Mouse (Mus musculus) ovary, adult 18-20 months (tissue): ENCODE data around the gene Yipf2.
"Not testable (repeated sequence)": the region's sequence is repeated elsewhere in the genome, so short reads cannot be mapped to it uniquely, and the experiment has no call there.

Experiments used
- DNase-seq: peaks from one replicate; pipeline ENCODE4 v3.0.0; 2022; ENCODE audit warnings: low spot score, mixed read lengths

Yipf2 gene

GRCm38 (mm10) chr9:21557556-21557955 lies 35.1 kb downstream of the Yipf2 start:
- DNase-seq = no peak

DNA sequence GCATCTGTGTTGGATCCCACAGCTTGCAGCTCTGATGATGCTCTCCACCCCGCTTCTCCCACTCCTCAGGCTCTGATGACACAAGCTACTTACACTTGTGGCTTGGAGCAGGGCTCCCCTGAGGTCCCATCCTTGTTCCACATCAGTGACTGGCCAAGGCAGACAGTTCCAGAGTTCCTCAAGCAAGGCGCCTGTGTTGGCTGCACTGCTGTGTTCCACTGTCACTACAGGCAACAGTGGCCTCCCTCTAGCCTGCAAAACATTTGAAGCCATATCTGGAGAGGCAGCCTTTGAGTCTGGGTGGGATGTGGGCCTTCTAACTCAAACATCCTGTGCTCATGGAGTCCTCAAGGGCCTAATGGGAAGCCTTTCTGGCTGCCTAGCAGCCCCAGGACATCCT lies 35.6 kb downstream of the Yipf2 start:
- no peak for DNase-seq

GRCm38 (mm10) chr9:21555198-21555742 lies 37.4 kb downstream of the Yipf2 start:
- DNase-seq = no peak

DNA sequence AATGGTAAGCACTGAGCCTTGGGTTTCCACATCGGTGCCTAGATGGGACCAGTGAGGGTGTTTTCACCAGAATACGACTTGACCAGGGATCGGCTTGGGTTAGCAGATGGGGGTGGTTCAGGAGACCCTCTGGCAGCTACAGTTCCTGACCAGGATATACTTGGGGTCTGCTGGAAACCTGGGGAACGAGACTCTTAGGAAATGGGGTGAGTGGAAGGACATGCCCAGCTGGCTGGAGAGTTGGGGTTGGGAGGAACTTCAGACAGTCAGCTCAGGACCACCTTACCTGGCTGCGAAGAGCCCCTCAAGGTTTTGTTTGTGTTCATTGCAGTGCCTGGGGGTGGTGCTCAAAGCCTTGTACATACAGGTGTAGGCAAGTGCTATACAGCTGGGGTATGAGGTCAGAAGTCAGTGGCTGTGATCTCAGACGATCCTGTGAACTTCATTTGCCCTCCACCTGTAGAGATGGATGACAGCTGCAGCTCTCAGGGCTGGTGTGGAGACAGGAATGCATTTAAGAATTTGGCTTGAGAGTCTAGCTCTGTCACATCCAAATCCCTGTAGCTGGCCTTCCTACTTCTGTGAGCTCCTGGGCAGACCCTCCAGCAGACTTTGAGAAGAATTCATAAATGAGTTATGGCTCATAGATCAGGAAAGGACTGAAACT lies 38.9 kb downstream of the Yipf2 start:
- no peak for DNase-seq

GRCm38 (mm10) chr9:21551049-21551448 lies 41.6 kb downstream of the Yipf2 start:
- no peak for DNase-seq

GRCm38 (mm10) chr9:21547075-21547941 lies 45.3 kb downstream of the Yipf2 start:
- DNase-seq = peak; percentile 49

- DNase-seq = no peak
Observed at GRCm38 (mm10) chr9:21546789-21547074, 45.9 kb downstream of the Yipf2 start, which contains the start of gene Carm1. TSS of gene Carm1 (plus strand) at chr9:21546894.

DNA sequence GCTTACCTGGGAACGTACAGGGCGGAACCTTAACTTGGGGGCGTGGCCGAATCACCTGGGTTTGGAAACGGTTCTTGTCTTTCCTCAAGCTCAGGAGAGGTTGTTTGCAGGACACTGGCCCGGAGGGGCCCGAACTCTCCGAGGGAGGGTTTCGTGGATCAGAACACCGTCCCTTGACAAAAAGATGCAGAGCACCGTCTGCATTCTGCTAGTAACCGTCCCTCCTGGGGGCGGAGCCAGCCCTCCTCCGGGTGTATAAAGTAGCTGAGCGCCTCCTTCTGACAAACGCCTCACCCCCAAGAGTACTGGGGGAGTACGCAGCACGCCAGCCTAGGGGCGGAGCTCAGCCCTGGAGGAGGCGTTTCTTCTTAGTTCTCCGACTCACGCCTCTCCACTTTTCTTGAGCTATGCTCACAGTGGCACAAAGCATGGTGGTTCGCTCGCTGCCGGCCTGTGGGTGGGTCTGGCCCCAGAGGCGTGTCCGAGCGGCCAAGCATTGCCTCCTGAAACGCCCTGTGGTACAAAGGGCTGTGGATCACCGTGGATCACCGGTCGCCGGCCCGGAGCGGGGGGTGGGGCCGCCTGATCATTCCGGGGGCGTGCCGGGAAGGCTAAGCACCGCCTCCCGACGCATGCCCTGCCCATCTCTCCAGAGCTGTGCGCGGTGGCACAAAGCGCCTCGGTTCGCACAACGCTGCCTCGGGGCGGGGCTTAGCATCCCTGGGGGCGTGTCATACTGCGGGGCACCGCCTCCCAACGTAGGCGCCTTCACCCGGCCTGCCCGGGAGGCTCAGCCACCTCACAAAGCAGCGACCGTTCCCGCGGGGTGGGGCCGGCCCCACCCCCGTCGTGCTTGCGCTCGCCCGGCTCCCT lies 46.5 kb downstream of the Yipf2 start:
- DNase-seq = peak; percentile 99

DNA sequence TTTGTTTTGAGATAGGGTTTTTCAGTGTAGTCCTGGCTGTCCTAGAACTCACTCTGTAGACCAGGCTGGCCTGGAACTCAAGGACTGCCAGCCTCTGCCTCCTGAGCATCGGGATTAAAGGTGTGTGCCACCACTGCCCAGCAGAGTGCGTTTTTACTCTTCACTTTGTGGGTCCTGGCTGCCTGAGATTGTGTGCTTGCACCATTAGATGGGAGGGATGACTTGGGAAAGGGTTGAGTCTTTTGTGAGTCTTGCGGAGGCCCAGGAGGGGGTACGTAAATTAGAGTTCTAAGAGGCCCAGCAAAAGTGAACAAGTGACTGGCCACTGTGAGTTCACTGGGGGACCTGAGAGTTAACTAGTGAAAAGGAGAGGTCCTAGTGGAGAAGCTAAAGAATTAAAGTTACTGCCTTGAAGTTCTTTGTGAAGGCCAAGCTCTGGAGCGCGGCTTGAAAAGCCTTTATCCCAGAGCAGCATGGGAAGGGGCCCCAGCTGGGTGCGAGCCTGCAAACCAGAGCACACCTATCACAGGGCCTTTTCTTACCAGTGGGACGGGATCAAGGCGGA lies 47.2 kb downstream of the Yipf2 start:
- no peak for DNase-seq

DNA sequence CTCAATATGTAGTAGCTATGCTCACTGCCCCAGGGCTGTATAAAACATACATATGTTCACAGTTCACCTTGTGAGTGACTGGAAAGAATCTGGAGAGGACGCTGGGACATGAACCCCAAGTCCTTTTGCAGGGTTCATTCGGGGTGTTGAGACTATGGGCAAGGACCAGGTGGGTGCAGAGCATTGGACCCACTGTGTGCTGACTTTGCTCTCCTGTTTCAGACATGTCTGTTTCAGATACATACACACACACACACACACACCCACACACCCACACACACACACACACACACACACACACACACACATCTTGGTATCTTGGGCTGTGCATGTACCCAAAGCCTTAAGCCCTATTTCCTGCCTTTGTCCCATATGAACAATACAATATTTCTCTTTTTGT lies 50.6 kb downstream of the Yipf2 start:
- not testable (repeated sequence) for DNase-seq

DNA sequence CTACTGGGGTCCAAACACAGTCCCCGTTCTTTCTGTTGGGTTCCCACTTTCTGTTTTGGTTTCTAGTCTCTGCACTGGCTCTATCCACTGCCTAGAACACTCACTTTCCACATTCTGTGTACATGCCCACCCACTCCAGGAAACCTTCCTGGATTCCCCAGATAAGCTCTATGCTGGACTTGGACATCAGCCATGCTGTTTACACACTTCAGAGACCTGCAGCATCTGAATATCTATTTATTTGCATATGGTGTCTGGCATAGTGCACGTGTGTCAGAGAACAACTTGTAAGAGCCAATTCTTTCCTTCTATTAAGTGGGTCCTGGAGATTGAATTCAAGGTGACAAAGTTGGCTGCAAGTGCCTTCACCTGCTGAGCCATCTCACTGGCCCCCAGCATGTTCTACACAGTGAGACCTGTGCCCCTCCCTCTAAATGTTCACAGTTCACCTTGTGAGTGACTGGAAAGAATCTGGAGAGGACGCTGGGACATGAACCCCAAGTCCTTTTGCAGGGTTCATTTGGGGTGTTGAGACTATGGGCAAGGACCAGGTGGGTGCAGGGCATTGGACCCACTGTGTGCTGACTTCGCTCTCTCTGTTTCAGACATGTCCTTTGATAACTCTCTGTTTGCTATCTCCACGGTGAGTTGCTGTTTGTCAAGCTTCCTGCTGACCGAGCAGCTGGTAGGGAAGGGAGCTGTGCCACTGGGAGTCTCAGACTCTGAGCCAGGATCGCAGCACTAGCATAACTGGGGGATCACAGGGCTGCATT lies 52.5 kb downstream of the Yipf2 start:
- DNase-seq = no peak
